Mouse (Mus musculus) G1E-ER4 (cell line): ENCODE data around the gene Gp5. TPM values are rescaled to one million over a fixed set of nuclear protein-coding genes. Genes with fewer than 3 reads are reported as not detected.

ENCODE experiments used
- GATA1 ChIP-seq: IDR thresholded peaks from one replicate; pipeline ENCODE4 v1.8.0; 2012; ENCODE audit warnings: low read length, inconsistent platforms
- polyA plus RNA-seq: library from polyadenylated mRNA; stranded (reverse); fragments of >175 nt; gene quantifications from 2 replicates; pipeline ENCODE4 v1.2.3, GENCODE M21; 2012

Gp5 gene
- polyA plus RNA-seq, 1 experiment: 124 TPM

DNA sequence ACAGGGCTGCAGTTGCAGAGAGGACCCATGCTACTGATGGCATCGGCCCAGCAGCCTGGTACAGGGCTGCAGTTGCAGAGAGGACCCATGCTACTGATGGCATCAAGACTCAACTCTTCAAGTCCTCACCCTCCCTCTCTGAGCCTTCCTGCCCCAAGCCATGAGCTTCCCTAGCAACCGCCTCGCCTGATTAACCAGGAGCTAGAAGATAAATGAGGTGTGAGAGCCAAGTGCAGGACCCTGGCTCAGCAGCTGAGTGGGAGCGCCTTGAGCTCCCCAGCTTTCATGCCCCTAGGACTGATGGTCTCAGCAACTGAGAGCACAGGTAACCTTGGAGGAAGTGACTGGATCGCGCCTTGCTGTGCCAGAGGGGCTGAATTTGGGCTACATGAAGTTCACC lies 20.1 kb downstream of the Gp5 start:
- no peak for TF ChIP-seq GATA1

DNA sequence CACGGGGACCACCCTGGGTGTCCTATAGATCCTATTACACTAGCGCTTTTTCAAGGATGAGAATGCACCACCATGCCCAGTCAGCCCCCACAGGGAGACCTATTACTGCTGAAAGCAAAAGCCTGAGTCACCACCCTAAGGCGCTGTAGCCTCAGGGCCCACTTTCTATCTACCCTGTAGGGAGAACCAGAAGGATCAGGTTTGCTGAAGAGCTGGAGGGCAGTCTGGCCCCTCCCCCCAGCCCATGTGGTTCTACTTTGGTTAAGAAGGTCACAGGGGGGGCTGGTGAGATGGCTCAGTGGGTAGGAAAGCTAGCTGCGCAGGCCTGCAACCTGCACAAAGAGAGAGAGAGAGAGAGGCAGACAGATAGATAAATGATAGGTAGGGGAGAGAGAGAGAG lies 24.9 kb downstream of the Gp5 start:
- no peak for TF ChIP-seq GATA1

DNA sequence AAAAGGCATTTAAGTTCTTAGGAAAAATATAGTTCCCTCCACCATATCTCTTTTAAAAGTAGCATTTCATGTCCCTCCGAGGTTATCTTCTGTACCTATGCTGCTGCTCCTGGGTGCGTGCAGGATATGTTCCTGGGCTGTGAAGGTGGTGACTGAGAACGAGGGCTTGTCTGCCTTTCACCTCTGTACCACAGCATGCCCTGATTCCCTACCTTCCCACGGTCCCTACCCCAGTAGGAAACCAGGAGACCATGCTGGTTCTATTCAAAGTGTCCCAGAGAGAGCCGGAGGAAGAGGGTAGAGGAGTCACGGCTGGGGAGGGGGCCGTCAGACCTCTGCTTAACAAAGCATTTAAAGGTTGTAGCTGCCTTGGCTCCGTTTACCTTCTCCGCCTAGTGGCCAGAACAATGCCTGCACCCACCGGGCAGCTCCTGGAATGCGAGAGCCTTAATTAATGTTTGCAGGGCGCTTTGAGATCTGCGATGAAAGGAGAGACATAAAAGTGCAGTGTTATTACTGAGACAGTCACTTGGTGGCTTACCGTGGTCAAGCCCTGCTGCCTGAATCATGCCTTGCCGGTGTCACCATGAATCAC lies 26.7 kb downstream of the Gp5 start:
- TF ChIP-seq GATA1: no peak

DNA sequence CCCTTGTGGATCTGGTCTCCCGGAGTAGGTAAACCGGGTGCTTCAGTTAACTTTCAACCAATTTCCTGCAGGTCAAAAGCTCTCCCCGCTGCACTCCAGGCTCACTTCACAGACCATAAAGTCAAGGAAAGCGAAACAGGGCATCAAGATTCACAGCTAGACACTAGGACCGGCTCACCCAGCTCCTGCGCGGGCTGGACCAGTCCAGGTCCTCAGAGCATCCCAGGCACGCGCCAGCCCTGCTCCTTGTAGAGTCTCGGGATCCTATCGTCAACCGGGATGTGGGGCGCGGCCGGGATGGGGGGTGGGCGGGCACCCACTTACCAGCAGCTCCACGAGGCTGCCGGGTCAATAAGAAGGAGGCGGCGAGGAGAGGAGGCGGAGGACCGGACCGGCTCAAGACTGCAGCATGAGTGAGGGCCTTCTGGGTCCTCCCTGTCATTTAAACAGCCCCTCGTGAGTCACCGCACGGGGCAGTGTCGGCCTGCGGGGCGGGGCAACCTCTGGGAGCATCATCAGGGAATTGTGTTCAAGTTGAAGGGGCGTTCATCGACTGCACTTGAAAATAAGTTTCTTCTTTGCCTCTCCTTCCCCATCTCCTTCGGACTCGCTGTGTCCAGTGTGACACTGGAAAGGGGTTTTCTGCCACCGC lies 27.6 kb downstream of the Gp5 start, which contains the start of gene Lrrc15:
Gene Lrrc15, minus strand, starts transcription at position 413 of the 652 bp plus-strand sequence.
- no peak for TF ChIP-seq GATA1

DNA sequence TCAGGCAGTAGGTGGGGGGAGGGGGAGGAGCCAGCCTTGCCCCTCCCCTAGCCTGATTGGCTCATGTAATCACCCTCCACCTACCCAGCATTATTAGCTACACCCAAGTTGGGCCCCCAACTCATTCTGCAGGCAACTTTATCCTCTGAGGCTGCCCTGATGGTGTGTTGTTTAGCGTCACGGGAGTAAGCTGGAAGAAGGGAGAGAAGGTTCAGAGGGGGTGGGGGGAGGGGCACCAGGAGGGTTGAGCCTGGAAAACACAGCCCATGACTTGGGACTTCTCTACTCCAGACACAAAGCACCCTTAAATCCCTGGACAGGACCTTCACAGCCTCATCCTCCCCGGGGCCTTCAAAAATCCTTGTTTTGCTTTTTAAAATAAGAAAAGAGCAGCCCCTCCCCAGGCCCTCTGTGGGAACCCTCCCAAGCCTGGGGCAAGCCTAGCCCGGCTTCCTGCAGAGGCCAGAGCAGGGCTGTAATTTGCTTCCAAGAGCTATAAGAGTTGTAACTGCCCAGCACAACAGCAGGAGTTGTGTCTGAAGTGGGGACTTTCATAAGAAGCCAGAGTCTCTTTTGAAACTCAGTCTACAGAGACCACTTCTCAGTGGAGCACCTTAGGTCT lies 29.8 kb downstream of the Gp5 start:
- no peak for TF ChIP-seq GATA1

DNA sequence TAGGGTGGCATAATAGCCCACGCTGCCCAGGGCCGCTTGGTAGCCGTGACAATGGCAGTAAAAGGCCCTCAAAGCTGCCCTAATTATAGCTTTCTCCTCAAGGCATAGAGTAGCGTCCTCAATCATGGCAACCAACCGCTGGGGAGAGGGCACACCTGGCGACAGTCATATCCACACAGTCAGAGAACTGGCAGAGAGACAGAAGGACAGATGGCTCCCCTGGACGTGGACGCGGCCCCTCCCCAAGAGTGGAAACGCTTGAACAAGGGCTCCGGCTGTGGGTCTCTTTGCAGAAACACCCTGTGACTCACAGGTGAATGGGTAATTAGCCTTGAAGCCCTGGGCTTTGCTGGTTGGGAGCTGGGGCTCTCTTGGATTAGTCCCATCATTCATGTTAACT lies 32.2 kb downstream of the Gp5 start:
- no peak for TF ChIP-seq GATA1

DNA sequence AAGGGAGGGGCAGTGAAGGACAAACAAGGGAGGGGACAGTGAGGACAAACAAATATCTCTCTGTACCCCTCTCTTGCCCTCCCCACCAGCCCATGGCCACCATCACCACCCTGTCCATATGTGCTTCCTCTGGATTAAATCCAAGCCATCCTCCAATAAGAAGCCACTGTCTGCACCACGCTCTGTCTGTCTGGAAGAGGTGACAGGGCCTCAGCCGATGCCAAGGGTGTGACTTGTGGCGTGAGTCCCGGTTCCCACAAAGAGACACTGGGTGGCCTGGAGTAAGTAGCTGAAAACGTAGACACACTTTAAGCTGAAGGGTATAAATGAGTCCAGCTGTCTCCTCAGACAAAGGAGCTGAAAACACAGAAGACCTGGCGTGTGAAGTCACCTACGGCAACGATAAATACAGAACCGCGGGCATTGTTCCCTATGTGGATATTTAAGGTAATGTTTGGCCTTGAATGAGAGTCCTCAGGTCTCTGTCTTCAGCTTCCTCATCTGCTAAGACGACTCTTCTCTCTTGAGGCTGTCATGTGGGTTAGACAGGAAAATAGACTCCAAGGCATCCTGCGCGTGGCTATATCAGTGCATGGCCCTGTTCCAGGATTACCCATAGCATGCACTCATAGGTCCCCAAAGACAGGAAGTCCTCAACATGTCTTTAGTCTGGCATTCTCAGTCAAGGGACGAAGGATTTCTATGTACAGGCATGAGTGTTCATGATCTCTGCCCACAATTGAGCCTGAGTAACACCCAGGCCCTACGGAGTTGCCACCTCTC lies 34.8 kb downstream of the Gp5 start:
- TF ChIP-seq GATA1: no peak

DNA sequence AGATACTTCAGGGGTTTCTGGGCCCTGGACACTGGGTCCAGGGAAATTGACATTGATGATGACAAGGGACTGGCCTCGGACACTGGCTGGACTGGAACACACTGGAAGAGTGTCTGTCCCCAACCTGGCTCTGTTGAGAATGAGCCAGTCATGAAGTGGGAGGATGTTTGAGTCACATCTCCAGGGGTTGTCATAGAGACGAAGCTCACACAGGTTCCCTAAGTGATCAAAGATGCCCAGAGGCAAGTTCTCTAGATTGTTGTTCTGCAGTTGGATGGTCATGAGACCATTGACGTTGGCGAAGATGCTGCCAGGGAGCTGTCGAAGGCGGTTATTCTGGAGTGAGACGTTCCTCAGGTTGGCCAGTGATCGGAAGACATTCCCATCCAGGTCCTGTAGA lies 37.5 kb downstream of the Gp5 start:
- no peak for TF ChIP-seq GATA1

DNA sequence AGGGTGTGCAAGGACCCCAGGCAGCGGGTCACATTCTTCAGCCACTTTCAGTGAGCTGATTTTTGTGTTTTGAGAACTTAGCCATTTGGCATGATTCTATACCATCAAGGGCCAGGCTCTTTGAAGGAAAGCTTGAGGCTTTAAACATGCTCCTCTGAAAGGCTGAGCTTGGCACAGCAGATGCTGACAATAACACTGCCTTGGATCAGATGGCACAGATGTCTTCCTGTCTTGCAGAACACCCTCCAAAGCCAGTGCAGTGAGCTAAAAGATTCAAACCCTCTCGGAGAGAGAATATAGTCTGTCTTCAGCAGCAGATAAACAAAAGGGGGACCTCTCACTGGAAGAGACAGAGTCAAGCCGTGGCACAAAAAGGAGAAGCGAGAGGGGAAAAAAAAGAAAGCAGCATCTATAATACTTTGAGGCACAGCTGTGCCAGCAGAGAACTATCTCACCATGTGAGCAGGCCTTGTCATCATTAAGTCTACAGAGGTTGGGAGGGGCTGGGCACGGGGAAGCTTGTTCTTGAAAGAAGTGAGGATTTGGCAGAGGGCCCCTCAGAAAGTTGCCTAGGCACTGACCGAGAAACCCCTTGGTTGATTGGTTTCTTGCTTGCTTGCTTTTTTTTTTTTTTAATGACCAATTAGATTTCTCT lies 38.5 kb downstream of the Gp5 start:
- TF ChIP-seq GATA1: no peak

DNA sequence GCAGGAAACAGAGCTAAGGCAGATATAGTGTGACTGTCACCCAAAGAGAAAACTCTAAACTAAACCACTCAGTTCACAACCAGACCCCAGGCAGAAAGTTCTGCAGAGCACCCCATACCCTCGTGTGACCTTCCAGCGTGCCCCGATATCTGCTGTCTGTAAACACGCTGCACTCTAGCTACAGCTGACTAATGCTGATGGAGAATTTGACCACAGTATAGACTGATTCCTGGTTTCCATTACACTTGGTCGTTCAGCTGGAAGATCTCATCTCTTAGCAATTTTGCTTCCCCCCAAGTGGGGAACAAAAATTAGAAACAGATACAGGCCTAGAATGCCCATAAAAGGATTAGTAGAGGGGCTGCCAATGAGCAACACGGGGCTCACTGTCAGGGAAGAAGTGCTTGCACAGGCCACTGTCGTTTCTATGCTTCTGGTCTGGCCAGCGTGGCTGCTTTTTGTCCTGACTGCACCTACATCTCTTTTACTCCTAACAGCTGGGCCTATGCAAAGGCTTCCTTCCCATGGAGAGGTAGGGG lies 39.3 kb downstream of the Gp5 start:
- no peak for TF ChIP-seq GATA1

DNA sequence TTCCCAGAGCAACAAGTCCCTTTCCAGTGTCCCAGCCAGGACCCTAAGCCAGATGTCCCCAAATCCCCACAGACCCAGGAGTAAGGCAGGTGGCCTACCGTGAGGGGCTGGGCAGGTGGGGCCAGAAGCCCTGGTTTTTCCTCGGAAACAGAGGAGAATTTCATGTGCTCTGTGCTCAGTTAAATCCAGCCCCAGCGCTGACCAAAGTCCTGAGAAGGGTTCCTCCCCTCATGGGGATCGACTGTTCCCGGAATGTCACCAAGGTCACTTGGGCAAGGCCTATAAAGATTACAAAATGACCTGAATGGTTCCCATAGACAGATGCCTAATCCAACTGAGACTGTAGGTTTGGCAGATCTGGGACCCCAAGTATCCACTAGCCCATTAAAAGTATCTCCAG lies 43.2 kb downstream of the Gp5 start, which contains the start of gene Cpn2:
Gene Cpn2, minus strand, starts transcription at position 141 of the 400 bp plus-strand sequence.
- no peak for TF ChIP-seq GATA1

DNA sequence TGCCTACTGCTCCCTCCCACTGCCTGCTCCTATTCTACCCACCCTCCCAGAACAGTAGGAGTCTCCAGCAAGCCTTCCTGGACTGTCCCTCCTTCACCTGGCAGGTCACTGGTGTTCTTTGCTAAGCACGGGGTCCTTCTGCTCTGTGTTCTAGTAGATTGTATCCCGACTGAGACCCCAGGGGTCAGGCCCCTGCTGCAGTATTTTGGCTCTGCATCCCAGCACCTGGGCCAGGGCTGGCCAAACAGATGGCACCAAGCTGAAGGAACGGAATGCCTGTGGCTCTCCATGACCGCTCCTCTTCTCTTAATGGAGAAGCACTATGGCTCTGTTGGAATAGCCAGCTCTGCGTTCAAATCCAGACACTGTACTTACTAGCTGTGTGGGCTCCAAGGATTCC lies 44.0 kb downstream of the Gp5 start:
- TF ChIP-seq GATA1: no peak

DNA sequence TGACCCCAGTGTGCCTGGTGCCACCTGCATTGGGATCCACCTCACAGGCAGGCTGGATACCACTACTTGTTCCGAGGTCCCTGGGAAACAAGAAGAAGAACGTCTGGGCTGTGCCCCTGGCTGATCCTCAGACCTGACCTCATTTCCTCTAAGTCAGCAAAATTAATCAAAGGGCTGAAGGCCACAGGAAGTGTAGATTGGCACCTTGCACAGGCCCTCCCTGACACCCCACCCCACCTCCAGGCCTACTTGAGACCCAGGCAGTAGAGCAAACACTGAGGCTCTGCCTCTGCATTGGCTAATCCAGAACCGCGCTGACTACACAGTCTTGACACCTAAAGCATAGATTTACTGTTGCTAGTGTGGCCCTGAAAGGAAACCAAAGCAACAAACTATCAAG lies 45.0 kb downstream of the Gp5 start:
- no peak for TF ChIP-seq GATA1

DNA sequence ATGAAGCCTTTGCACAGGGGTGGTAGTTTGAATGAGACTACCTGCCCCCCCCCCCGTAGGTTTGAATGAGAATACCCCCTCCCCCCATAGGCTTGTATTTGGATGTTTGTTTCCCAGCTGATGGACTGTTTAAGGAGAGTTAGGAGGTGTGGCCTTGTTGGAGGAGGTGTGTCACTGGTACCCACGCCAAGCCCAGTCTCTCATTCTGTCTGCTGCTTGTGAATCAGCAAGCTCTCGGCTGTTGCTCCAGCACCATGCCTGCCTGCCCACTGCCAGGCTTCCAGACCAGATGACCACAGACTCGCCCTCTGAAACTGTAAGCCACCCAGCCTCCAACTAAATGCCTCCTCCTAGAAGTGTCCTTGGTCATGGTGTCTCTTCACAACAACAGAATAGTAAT lies 47.4 kb downstream of the Gp5 start:
- no peak for TF ChIP-seq GATA1

DNA sequence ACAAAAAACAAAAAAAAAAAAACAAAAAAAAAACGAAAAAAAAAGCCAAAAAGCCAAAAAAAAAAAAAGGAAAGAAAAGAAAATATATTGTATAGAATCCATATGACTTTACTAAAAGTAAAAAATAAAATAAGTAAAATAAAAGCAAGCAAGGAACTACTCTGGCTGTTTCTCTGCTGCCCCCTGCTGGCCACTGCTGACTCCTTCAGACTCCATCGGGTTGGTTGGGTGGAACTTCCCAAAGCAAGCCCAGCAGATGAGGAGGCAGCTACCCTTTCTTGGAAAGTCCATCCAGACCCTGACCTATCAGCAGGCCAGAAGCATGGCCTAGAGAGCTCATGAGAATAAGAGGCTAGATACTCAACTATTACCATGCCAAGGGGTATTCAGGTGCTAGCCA lies 47.9 kb downstream of the Gp5 start:
- no peak for TF ChIP-seq GATA1
